Mouse (Mus musculus) lung, postnatal 36 days (tissue): ENCODE results near the gene Slc3a2.
A peak's percentile ranks its signal among the peaks of the same experiment; 100 is the strongest.
"Not testable (repeated sequence)": the region's sequence is repeated elsewhere in the genome, so short reads cannot be mapped to it uniquely, and the experiment has no call there.

Experiments used
- DNase-seq: peaks from one replicate; pipeline ENCODE4 v3.0.0; 2022; ENCODE audit warnings: mixed read lengths

Slc3a2 gene

DNA sequence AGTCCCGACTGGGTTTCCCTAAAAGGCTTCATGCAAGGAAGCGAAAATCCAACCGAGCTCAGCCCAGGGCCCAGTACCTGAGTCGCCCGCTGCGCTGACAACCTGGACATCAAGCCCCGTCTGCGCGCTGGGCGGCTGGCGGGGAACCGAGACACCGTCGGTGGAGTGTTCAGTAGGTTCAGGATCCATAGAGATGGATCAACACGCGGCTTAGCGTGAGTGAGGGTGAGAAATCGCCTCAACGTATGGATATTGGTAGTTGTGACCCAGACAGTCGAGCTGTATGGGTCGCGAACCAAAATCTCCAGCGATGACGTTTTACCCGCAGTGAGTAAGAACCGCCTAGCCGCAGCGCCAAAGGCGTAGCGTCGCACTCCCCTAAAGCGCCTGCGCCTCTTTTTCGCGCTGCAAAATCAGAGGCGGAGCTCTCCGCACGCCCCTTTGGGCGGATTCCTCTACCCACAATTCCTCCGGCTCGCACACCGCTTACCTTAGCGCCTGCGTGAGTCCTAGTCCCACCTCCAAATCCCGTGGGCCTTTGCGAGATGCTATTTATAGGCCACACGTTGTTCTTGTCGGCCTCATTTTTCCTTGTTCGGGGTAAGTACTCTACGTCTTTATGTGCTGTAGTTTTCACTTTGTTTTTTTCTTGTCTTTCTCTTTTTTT is at the start of gene Slc3a2:
Gene Slc3a2 (minus strand): TSS at position 463 of the 667 bp plus-strand sequence.
- peak; percentile 98 for DNase-seq

- DNase-seq = peak; percentile 87
Observed at GRCm38 (mm10) chr19:8770567-8771270, 47.5 kb upstream of the Slc3a2 start, which contains the start of gene Tmem223. Tmem223 (plus strand) TSS chr19:8770996.

- no peak for DNase-seq
Observed at GRCm38 (mm10) chr19:8765562-8765961, 42.4 kb upstream of the Slc3a2 start.

GRCm38 (mm10) chr19:8763276-8763675 is 40.1 kb upstream of the Slc3a2 start:
- DNase-seq = no peak

DNA sequence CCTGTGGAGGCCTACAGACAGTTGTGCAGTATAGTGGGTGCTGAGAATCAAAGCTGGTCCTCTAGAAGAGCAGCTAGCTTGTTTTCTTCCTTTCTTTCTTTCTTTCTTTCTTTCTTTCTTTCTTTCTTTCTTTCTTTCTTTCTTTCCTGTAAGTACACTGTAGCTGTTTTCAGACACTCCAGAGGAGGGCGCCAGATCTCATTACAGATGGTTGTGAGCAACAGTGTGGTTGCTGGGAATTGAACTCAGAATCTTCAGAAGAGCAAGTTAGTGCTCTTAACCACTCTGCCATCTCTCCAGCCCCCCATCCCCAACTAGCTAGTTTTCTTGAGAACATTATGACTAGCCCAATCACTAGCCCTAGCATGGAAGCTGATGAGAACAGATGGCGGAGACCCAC is 37.6 kb upstream of the Slc3a2 start:
- peak; percentile 14 for DNase-seq

GRCm38 (mm10) chr19:8758899-8759298 is 35.7 kb upstream of the Slc3a2 start:
- DNase-seq = no peak

- DNase-seq = no peak
Observed at GRCm38 (mm10) chr19:8757471-8757998, 34.4 kb upstream of the Slc3a2 start.

GRCm38 (mm10) chr19:8756635-8757387 is 33.6 kb upstream of the Slc3a2 start, which contains the start of gene Nxf1:
Nxf1 (plus strand) TSS chr19:8757073.
- DNase-seq = peak; percentile 93

DNA sequence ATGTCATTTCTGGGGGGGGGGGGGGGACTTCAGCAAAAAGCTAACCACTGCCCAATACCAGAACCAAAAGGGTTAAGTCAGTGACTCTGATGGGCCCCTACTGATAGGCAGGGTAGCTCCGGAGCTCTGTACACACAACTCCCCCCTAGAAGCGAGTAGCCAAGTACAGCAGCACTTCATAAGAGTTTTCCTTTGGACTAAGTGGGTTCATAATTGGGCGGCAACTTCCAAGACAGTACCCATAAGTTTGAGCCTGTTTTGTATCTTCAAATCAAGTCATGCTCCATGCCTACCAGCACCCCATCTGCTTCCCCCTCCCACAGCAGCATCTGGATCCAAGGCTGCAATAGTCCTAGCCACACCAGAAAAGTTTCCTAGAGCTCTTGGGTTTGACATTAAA is 32.5 kb upstream of the Slc3a2 start:
- no peak for DNase-seq

GRCm38 (mm10) chr19:8747368-8747767 is 24.2 kb upstream of the Slc3a2 start:
- no peak for DNase-seq

DNA sequence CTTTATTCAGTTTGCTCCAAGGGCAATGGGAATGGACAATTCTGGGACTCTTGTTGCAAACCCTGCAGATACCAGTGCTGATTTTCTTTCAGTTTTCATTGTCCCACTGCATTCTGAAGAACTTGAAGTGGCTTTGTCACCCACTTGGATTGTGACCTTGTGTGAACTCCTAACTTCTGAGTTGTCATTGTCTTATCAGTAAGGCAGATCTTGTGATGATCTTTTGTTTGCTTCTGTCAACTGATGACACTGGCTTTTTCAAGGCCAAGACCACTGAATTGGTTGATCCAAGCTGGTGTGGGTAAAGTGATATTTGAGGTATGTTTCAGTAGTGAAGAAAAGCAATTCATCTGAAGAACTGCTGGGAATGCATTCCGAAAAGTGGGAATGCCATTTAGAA is 22.2 kb upstream of the Slc3a2 start:
- no peak for DNase-seq

DNA sequence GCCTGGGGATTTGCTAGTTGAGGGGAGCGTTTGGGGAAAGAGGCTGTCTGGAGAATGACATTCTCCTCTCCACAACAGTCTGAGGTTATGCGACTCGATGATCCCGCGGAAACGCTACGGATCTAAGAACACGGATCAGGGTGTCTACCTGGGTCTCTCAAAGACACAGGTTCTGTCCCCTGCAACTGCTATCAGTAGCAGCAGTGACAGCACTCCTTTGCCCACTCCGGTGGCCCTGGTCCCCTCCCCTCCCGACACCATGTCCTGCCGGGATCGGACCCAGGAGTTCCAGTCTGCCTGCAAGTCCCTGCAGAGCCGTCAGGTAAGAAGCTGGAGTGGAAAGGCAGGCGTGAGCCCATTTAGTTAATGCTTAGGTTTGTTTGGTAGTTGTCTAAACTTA is 19.0 kb upstream of the Slc3a2 start:
- no peak for DNase-seq

DNA sequence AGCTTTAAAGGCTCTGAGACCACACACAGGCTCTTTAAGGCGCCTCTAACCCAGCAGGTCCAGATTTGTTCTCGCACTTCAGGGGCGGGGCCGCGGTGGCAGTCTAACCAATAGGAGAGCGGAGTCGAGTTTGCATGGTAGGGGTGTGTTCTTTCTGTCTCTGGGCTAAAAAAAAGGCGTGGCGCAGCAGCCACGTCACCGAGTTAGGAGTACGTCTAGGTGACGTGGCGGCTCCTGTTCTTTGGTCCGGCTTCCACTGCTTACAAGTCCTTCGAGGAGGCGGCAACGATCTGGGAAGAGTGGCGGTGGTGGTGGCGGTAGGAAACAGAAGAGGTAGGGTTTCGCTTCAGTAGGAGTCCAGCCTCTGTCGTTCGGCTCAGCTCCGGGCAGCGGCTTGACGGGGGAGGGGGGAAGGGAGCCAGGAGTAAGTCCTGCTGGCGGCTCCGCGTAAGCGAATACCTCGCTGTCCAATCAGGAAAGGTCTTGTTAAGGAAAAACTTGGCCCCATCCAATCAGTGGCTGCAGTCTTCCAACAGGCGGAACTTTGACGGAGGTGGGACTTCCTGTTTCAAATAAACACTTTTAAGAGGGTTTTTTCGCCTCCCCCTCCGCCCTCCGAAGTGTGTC is 18.2 kb upstream of the Slc3a2 start, which contains the start of gene Stx5a:
Gene Stx5a (plus strand): TSS at position 171 of the 627 bp plus-strand sequence.
- peak; percentile 99 for DNase-seq

- DNase-seq = no peak
Observed at GRCm38 (mm10) chr19:8740603-8741002, 17.4 kb upstream of the Slc3a2 start, which contains the start of gene 1700092M07Rik. 1700092M07Rik (plus strand) TSS chr19:8740718.

DNA sequence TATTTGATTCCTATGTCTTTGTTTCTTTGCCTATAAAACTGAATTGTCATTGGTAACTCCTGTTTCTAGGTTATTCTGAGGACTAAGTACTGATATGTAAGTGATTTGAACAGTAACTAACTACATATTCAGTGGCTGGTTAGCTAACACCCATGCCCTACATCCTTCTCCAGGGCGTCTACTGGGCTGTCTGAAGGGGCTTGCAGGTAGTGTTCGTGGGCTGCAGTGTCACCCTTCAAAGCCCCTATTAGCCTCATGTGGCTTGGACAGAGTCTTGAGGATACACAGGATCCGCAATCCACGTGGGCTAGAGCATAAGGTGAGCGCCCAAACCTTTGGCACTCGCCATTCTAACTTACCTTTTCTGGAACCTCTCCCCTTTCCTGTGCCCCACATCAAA is 16.5 kb upstream of the Slc3a2 start:
- no peak for DNase-seq

- DNase-seq = no peak
Observed at GRCm38 (mm10) chr19:8738911-8739310, 15.7 kb upstream of the Slc3a2 start.

GRCm38 (mm10) chr19:8736160-8736467 is 12.9 kb upstream of the Slc3a2 start:
- no peak for DNase-seq

- peak; percentile 96 for DNase-seq
Observed at GRCm38 (mm10) chr19:8735389-8736159, 12.4 kb upstream of the Slc3a2 start, which contains the start of gene Wdr74. Wdr74 (plus strand) TSS chr19:8735827.

DNA sequence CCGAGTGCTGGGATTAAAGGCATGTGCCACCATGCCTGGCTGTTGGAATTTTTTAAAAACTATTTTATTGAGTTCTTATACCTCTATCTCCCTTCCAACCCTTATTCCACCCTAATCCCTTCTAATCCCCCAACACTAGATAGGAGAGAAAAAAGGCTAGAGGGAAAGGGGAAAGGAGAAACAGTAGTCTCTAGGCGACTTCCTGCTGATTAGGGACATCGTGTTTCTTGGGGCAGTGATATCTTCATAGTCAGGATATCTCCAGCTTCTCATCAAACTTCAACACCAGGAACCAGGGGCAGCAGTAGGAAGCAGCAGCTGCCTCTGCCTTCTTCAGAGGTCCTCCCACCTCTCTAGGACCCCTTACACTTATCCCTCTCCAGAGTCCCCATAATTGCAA is 11.2 kb upstream of the Slc3a2 start:
- DNase-seq = no peak

- not testable (repeated sequence) for DNase-seq
Observed at GRCm38 (mm10) chr19:8728335-8729099, 5.3 kb upstream of the Slc3a2 start.

DNA sequence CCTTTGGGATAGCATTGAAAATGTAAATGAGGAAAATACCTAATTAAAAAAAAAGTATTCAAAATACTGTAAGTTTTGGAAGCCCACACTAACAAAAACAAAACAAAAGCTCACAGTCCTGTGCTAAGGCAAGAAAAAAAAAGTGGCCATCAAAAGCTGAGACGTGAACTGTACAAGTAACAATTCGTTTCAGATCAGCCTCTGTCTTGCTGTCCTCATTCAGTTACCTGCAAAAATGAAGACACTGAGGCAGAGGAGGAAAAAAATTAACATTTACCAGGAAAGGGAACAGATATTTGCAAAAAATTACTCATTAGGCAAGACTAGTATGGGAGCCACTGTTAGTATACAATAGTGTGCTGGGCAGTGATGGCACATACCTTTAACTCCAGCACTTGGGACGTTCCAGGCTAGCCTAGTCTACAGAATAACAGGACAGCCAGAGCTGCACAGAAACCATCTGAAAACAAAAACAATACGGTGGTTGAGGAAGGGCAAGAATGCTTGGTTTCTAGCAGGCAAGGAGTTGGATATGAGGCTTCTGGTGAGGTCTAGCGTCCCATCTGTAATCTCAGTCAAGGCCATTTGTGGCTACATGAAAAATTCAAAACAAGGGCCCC is 4.4 kb upstream of the Slc3a2 start:
- DNase-seq = no peak
